Mouse (Mus musculus) megakaryocyte, embryonic 14.5 days (primary cell): ENCODE data around the gene Tpp1.

ENCODE experiments used
- FLI1 ChIP-seq: IDR thresholded peaks from 2 replicates; pipeline ENCODE4 v1.6.1; 2012; ENCODE audit warnings: low read length, inconsistent platforms, mixed read lengths
- GATA1 ChIP-seq: IDR thresholded peaks from 3 replicates; pipeline ENCODE4 v1.6.1; 2012; ENCODE audit warnings: mixed read lengths, low read length, inconsistent platforms, borderline replicate concordance

DNA sequence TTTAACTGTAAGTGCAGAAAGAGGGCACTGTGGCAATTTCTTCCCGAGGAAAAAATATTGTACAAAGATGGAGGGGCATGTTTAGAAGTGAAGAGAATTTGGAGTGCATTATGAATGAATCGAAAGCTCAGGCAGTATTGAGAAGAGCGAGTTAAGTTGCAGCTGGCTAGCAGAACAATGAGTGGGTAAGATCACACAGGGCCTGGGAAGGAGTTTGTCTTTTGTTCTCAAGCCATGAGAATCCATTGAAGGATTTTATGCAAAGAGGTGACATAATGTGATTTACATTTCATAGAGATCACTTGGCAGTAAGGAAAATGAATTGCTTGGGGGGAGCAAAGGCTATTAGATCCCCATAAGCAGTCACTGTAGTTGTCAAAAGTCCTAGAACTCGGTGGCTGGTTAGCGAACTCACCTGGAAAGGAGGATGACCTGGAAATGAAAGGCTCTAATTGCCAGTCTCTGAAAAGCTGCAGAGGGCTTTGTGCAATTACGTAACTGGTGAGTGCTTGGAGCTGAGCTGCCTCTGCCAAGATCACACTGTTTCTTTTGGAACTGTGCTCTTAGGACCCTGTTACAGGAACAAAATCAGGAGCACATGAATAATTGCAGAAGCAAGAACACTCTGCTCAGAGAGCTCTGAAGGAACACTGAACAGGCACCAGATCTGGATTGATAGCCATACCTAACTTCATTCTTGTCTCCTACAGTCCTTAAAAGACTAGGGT lies 23.2 kb downstream of the Tpp1 start:
- TF ChIP-seq GATA1 (no peak), FLI1 (no peak)
